Mouse (Mus musculus) kidney, embryonic 14.5 days (tissue): ENCODE measurements at regions not wholly inside any gene's neighbourhood (a gene's known extent, or its start where the extent isn't known, plus 50 kb on each side); places are given as distances from the start of the nearest gene placed in this dataset.

Experiments used
- ATAC-seq: fragments of 200-750 bp; cut with Nextera tagmentation; 2 replicates; pipeline ENCODE4 v1.8.0; 2017; ENCODE audit warnings: moderate number of reproducible peaks, mild to moderate bottlenecking, moderate TSS enrichment, moderate library complexity; ENCODE audit not compliant: low FRiP score, low TSS enrichment
- H3K27ac ChIP-seq: fragments of 300-500 bp; sonication (generic); 2 replicates; pipeline ENCODE4 v1.5.1; 2014; ENCODE audit warnings: low read depth, mild to moderate bottlenecking, low read length, moderate library complexity, mixed read lengths
- H3K27me3 ChIP-seq: fragments of 300-500 bp; sonication (generic); 2 replicates; pipeline ENCODE4 v1.6.1; 2014; ENCODE audit warnings: mild to moderate bottlenecking, low read length; ENCODE audit not compliant: control insufficient read depth, insufficient read depth
- H3K36me3 ChIP-seq: fragments of 300-500 bp; sonication (generic); 2 replicates; pipeline ENCODE4 v1.6.1; 2014; ENCODE audit warnings: low read length, mixed read lengths; ENCODE audit not compliant: control insufficient read depth, insufficient read depth
- H3K4me1 ChIP-seq: fragments of 300-500 bp; sonication (generic); 2 replicates; pipeline ENCODE4 v1.6.1; 2014; ENCODE audit warnings: low read length, mixed read lengths; ENCODE audit not compliant: control insufficient read depth, insufficient read depth
- H3K4me2 ChIP-seq: fragments of 300-500 bp; sonication (generic); replicated peaks from 2 replicates; pipeline ENCODE4 v1.6.1; 2014; ENCODE audit warnings: low read depth, mild to moderate bottlenecking, low read length
- H3K4me3 ChIP-seq: fragments of 300-500 bp; sonication (generic); 2 replicates; pipeline ENCODE4 v1.5.1; 2014; ENCODE audit warnings: mild to moderate bottlenecking, low read length
- H3K9ac ChIP-seq: fragments of 300-500 bp; sonication (generic); 2 replicates; pipeline ENCODE4 v1.6.1; 2014; ENCODE audit warnings: low read depth, mild to moderate bottlenecking, low read length, moderate library complexity
- H3K9me3 ChIP-seq: fragments of 300-500 bp; sonication (generic); 2 replicates; pipeline ENCODE4 v1.6.1; 2016; ENCODE audit warnings: low read length; ENCODE audit not compliant: control insufficient read depth
- WGBS: fragments of 180-500 bp; shearing (Covaris S2); extraction: QIAGEN DNeasy Blood & Tissue Kit; methylation state at CpG from one replicate; pipeline ENCODE4 v1.1.7; 2014; 5-methylcytosine and 5-hydroxymethylcytosine counted together

- ATAC-seq = no peak
- Histone ChIP-seq H3K36me3 (no peaks in the 10 kb centered on the region), H3K9ac (no peak overlapping the region), H3K4me3 (no peak overlapping the region), H3K9me3 (no peaks in the 10 kb centered on the region), H3K27me3 (no peaks in the 10 kb centered on the region), H3K27ac (no peak overlapping the region), H3K4me2 (no peak overlapping the region), H3K4me1 (no peaks in the 10 kb centered on the region)
- 93% methylated on average over 7 of the region's 7 CpGs for WGBS
Measured at GRCm38 (mm10) chr3:143674446-143674845, 530.6 kb downstream of the Lmo4 start.

GRCm38 (mm10) chr3:143662041-143662685 lies 542.9 kb downstream of the Lmo4 start:
- H3K36me3 ChIP-seq = no peaks in the 10 kb centered on the region
- H3K4me2 ChIP-seq = no peak overlapping the region
- 87% methylated on average over 5 of the region's 5 CpGs for WGBS
- no peaks in the 10 kb centered on the region for H3K27me3 ChIP-seq
- no peaks in the 10 kb centered on the region for H3K9me3 ChIP-seq
- H3K9ac ChIP-seq = no peak overlapping the region
- H3K4me3 ChIP-seq = no peak overlapping the region
- H3K4me1 ChIP-seq = no peaks in the 10 kb centered on the region
- no peak for ATAC-seq
- no peak overlapping the region for H3K27ac ChIP-seq

- Histone ChIP-seq H3K4me1 (no peaks in the 10 kb centered on the region), H3K4me3 (no peak overlapping the region), H3K9me3 (no peaks in the 10 kb centered on the region), H3K4me2 (no peak overlapping the region), H3K27ac (no peak overlapping the region), H3K36me3 (no peaks in the 10 kb centered on the region), H3K27me3 (no peaks in the 10 kb centered on the region), H3K9ac (no peak overlapping the region)
- WGBS = 40% methylated on average over 8 of the region's 8 CpGs
- no peak for ATAC-seq
Measured at GRCm38 (mm10) chr3:143659421-143659978, 545.5 kb downstream of the Lmo4 start.

GRCm38 (mm10) chr3:143647237-143647636 lies 557.8 kb downstream of the Lmo4 start:
- Histone ChIP-seq H3K27ac (no peak overlapping the region), H3K36me3 (no peaks in the 10 kb centered on the region), H3K27me3 (no peaks in the 10 kb centered on the region), H3K4me2 (no peak overlapping the region), H3K9me3 (no peaks in the 10 kb centered on the region), H3K4me3 (no peak overlapping the region), H3K4me1 (no peaks in the 10 kb centered on the region), H3K9ac (no peak overlapping the region)
- no peak for ATAC-seq
- 94% methylated on average over 2 of the region's 2 CpGs for WGBS

- Histone ChIP-seq H3K9ac (no peak overlapping the region), H3K27me3 (no peaks in the 10 kb centered on the region), H3K4me2 (no peak overlapping the region), H3K4me1 (no peaks in the 10 kb centered on the region), H3K9me3 (no peaks in the 10 kb centered on the region), H3K4me3 (no peak overlapping the region), H3K27ac (peak overlapping the region; percentile 1; the same call in 1 of the 2 replicates), H3K36me3 (no peaks in the 10 kb centered on the region)
- ATAC-seq = peak; percentile 32; the same call in 1 of the 2 replicates
- WGBS = 33% methylated on average over 7 of the region's 7 CpGs
Measured at GRCm38 (mm10) chr3:143646836-143647235, 558.2 kb downstream of the Lmo4 start.

GRCm38 (mm10) chr3:143633036-143633435 lies 572.0 kb downstream of the Lmo4 start:
- H3K27ac ChIP-seq = no peak overlapping the region
- H3K4me3 ChIP-seq = no peak overlapping the region
- no peak overlapping the region for H3K4me2 ChIP-seq
- no peaks in the 10 kb centered on the region for H3K36me3 ChIP-seq
- no peaks in the 10 kb centered on the region for H3K27me3 ChIP-seq
- 0 out of 2 replicates have a peak, but pooled peaks cover 2% of the 10 kb centered on the region for H3K4me1 ChIP-seq
- no peak for ATAC-seq
- no peaks in the 10 kb centered on the region for H3K9me3 ChIP-seq
- no peak overlapping the region for H3K9ac ChIP-seq
- WGBS = 83% methylated on average over 2 of the region's 2 CpGs

- Histone ChIP-seq H3K36me3 (no peaks in the 10 kb centered on the region), H3K4me1 (0 out of 2 replicates have a peak, but pooled peaks cover 2% of the 10 kb centered on the region), H3K9ac (no peak overlapping the region), H3K4me3 (no peak overlapping the region), H3K4me2 (peak overlapping the region; percentile 15; the same call in 1 of the 2 replicates), H3K9me3 (no peaks in the 10 kb centered on the region), H3K27me3 (no peaks in the 10 kb centered on the region), H3K27ac (no peak overlapping the region)
- ATAC-seq = no peak
- WGBS = 37% methylated on average over 10 of the region's 10 CpGs
Measured at GRCm38 (mm10) chr3:143631183-143631582, 573.8 kb downstream of the Lmo4 start.

- no peak overlapping the region for H3K27ac ChIP-seq
- no peaks in the 10 kb centered on the region for H3K27me3 ChIP-seq
- H3K4me3 ChIP-seq = no peak overlapping the region
- H3K9ac ChIP-seq = no peak overlapping the region
- 74% methylated on average over 3 of the region's 3 CpGs for WGBS
- no peaks in the 10 kb centered on the region for H3K9me3 ChIP-seq
- H3K36me3 ChIP-seq = no peaks in the 10 kb centered on the region
- peaks cover 8% of the 10 kb centered on the region; the same call in 1 of the 2 replicates for H3K4me1 ChIP-seq
- no peak overlapping the region for H3K4me2 ChIP-seq
- no peak for ATAC-seq
Measured at GRCm38 (mm10) chr3:143624906-143625305, 580.1 kb downstream of the Lmo4 start.

GRCm38 (mm10) chr3:143622275-143622674 lies 582.7 kb downstream of the Lmo4 start:
- Histone ChIP-seq H3K4me2 (no peak overlapping the region), H3K9me3 (no peaks in the 10 kb centered on the region), H3K4me3 (no peak overlapping the region), H3K9ac (no peak overlapping the region), H3K27ac (no peak overlapping the region), H3K36me3 (no peaks in the 10 kb centered on the region), H3K27me3 (no peaks in the 10 kb centered on the region), H3K4me1 (peaks cover 8% of the 10 kb centered on the region; the same call in 1 of the 2 replicates)
- no peak for ATAC-seq
- WGBS = 66% methylated on average over 3 of the region's 3 CpGs
